Mouse (Mus musculus): ENCODE measurements around the gene Spag6.

Gene Spag6

GRCm38 (mm10) chr2:18731718-18732117 lies 37.9 kb downstream of the Spag6 start:
- DNase-seq (ENCODE audit: low read depth), result no peak

- peak; percentile 8 for DNase-seq (ENCODE audit: low read depth)
Observed at GRCm38 (mm10) chr2:18734394-18735127, 40.7 kb downstream of the Spag6 start.

- no peak for DNase-seq (ENCODE audit: low read depth)
Observed at GRCm38 (mm10) chr2:18737040-18737439, 43.2 kb downstream of the Spag6 start.

GRCm38 (mm10) chr2:18739216-18739615 lies 45.4 kb downstream of the Spag6 start:
- no peak for DNase-seq (ENCODE audit: low read depth)

GRCm38 (mm10) chr2:18756144-18756543 lies 62.3 kb downstream of the Spag6 start:
- DNase-seq (ENCODE audit: low read depth), result no peak

GRCm38 (mm10) chr2:18764846-18765245 lies 71.0 kb downstream of the Spag6 start:
- DNase-seq (ENCODE audit: low read depth), result no peak

- DNase-seq (ENCODE audit: low read depth), result no peak
Observed at GRCm38 (mm10) chr2:18765481-18766249, 71.8 kb downstream of the Spag6 start.

DNA sequence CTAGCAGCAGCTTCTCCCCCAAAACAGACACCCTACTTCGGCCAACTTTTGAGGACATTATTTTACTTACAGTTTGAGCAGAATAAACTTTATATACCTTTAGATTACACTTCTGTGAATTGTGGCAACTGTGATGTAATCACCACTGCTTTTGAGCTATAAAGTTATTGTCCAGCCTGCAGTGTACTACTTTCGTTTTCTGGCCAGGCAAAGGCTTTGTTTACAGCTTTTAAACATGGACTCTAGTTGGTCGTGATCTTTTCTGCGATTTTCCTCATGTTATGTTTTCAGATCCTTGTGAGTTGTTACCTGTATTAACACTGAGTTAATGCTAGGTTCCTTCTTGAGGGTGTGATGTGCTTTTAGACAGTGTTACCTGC lies 72.6 kb downstream of the Spag6 start:
- DNase-seq (ENCODE audit: low read depth), result no peak

DNA sequence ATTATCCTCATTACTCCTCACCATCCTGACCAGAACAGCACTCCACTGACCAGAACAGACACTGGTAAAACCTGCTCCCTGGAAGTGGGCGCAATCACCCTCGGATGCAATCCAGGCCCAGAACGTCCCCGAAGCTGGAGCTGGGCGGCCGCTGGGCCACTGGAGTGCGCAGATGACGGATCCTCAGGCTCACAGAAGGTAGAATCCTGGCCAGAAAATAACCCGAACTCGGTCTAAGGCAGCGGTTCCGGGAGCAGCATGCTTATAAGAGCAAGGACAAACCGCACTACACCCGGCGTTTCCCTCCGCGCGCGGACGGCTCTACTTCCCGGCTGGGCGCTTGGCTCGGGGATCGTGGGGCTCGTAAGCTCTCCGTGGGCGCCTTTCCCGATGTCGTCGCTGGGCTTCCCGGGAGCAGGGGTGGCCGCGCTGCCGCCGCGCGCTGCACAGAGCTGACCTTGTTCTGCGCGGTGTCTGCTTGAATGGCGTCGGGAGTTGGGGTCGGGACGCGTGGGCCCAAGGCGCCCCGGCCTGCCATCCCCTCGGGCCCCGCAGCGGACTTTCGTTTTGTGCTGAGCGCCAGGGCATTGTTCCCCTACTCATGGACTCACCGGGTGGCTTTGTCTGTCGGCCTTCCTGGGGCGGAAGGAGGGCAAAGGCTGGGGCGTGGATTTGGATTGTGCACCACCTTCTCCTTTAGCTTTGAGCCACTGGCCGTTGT lies 73.1 kb downstream of the Spag6 start:
- DNase-seq (ENCODE audit: low read depth), result no peak

GRCm38 (mm10) chr2:18768414-18768813 lies 74.6 kb downstream of the Spag6 start:
- DNase-seq (ENCODE audit: low read depth), result no peak

- no peak for DNase-seq (ENCODE audit: low read depth)
Observed at GRCm38 (mm10) chr2:18772413-18772812, 78.6 kb downstream of the Spag6 start.

DNA sequence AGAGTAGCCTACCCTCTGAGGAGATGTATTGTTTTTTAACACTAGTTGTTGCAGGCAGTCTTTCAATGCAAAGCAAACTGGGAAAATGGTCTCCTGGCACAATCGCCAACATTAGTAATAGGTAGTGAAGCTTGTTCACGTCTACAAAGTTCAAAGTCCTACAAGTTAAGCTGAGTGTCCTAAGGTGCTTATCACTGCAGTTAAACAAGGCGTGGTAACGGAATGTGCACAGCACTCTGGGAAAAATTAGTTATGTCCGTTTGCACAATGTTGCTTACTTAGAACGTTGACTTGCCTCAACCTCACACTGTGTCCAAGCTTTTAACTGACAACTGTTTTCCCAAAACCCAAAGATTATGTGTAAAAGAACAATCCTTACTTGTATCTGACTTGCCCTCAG lies 80.5 kb downstream of the Spag6 start:
- no peak for DNase-seq (ENCODE audit: low read depth)

DNA sequence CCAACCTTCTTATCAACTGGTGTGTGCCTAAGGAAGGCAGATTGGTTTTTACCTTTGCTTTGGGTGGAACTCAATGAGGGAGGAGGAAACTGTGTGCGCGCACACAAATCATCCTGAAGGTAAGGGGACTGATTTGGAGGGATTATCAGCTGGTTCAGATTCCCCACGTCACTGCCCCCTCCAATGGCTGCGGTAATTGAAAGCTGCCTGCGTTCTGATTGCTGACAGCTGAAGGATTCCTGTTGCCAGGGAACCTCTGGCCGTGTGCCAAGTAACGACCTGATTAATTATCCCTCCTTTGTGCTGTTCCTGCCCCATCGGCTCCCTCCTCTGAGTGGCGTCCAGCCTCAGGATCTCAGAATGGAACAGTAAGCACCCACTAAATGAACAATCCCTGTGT lies 84.4 kb downstream of the Spag6 start:
- DNase-seq (ENCODE audit: low read depth), result no peak

DNA sequence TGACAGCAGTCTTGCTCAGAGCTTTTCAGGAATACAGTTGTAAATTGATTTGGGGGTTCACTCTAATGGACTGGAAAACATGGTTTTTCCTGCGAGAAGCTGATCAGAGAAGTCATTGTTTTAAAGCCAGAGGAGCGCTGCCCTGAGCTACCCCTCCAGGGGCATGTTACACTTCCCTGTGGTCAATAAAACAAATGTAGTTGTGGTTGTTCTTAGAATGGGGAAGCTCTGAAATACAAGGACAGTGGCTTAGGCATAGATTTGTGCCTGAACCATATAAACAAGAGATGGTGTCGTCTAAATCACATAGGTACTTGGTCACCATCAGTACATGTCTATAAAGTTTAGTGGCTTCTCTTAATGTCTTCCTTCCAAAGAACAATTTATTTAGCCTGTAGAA lies 86.0 kb downstream of the Spag6 start:
- DNase-seq (ENCODE audit: low read depth), result no peak

DNA sequence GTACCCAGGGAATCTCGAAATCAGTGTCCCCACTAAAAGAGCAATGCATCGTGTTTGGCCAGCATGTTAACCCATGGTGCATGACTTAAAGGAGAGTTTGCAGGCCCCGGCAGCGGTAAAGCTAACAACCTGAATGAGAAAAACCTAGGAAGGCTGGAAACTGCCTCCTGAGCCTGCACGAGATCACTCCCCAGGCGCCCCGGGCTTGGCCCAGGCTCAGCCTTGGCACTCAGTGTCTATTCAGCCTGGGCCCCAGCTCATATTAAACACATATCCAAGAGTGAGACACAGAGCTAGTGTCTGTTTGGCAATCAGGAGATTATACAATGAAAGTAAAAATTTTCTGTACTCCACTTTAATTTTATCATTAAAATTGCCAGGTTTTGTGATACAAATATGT lies 87.5 kb downstream of the Spag6 start:
- DNase-seq (ENCODE audit: low read depth), result no peak

DNA sequence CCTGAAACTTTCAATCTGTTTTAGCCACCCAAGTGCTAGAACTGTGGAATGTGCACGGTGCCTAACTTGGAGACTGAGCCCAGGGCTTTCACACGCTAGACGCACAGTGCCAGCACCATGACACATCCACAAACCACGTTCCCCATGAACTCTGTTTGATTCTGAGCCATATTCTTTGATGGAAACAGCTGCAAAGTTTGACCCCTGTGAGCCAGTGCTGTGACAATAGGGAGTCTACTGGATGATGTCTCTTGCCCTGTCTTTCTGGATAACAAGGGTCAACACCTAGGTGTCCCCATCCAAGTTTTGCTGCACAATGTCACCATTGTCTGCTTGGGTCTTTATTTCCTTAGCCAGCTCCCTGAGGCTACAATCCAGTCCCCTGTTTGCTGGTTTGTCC lies 100.4 kb downstream of the Spag6 start:
- no peak for DNase-seq (ENCODE audit: low read depth)

- no peak for DNase-seq (ENCODE audit: low read depth)
Observed at GRCm38 (mm10) chr2:18797776-18798175, 103.9 kb downstream of the Spag6 start.

DNA sequence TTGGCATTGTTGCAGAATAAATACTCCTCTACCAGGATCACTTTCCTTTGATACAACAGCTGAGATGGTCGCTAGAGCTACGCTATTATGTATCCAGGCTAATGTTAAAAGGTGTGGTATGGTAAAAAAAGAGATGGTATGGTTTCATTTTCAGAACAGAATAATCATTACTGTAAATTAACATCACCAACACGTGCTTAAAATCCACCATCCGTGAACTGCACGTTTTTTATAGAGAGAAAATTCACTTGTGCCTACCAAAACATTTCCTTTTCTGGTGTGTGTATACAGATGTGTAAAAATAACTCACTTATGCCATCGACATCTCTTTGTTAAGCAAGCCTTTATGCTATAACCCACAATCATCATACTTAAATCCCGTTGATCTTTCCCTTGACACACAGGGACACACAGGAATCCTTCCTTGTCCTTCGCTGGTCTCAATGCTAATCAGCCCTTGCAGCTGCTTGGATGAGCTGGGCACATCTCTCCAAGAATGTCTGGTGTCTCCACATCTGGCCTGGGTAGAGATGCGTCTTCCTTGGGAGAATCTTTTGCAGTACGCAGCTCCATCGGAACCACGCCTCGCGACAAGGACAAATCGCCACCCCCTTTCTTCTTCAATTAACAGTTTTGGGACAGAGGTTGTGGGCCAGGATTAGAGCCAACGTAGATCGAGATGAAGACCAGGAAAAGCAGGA lies 105.6 kb downstream of the Spag6 start:
- DNase-seq (ENCODE audit: low read depth), result no peak

Data from c-Kit-positive CD71-positive TER-119-negative erythroid progenitor cells, embryonic 14.5 days (primary cell).